ENCODE assay signal across 8 mouse cellular contexts in genomic region chr7:48750164-48750809, GRCm38 (mm10). TPM values are rescaled to one million over a fixed set of nuclear protein-coding genes. Genes with fewer than 3 reads are reported as not detected.
A peak's percentile ranks its signal among the peaks of the same experiment; 100 is the strongest.
DNase-seq lines count a peak whose midpoint lies in the region; ATAC-seq lines count a peak whose summit lies in the region.

No protein-coding gene starts in this region.

- H3K36me3 ChIP-seq in heart, embryonic 12.5 days: no peaks in the 10 kb centered on the region
- H3K36me3 ChIP-seq in hindbrain, embryonic 11.5 days (ENCODE audit: control insufficient read depth, insufficient read depth, low read length): no peaks in the 10 kb centered on the region
- H3K36me3 ChIP-seq in limb, embryonic 13.5 days: no peaks in the 10 kb centered on the region
- H3K36me3 ChIP-seq in midbrain, embryonic 13.5 days: no peaks in the 10 kb centered on the region

- WGBS in heart, embryonic 12.5 days: 64% methylated on average over 8 of the region's 8 CpGs
- WGBS in hindbrain, embryonic 11.5 days: 62% methylated on average over 8 of the region's 8 CpGs
- WGBS in limb, embryonic 13.5 days: 60% methylated on average over 8 of the region's 8 CpGs
- 70% methylated on average over 8 of the region's 8 CpGs for WGBS in midbrain, embryonic 13.5 days

- H3K4me3 ChIP-seq in heart, embryonic 12.5 days: no peak overlapping the region
- no peak overlapping the region for H3K4me3 ChIP-seq in hindbrain, embryonic 11.5 days (ENCODE audit: low read depth, low read length)
- H3K4me3 ChIP-seq in limb, embryonic 13.5 days: peak overlapping the region; percentile 40; the same call in 1 of the 2 replicates
- no peak overlapping the region for H3K4me3 ChIP-seq in midbrain, embryonic 13.5 days (replicated peaks)

- no peak overlapping the region for H3K27ac ChIP-seq in heart, embryonic 12.5 days (ENCODE audit: poor library complexity, severe bottlenecking)
- no peak overlapping the region for H3K27ac ChIP-seq in hindbrain, embryonic 11.5 days (ENCODE audit: low read depth, low read length)
- no peak overlapping the region for H3K27ac ChIP-seq in limb, embryonic 13.5 days
- no peak overlapping the region for H3K27ac ChIP-seq in midbrain, embryonic 13.5 days

- H3K9ac ChIP-seq in heart, embryonic 12.5 days: 0 out of 2 replicates have a peak overlapping the region, but pooled peaks have one; percentile 60
- H3K9ac ChIP-seq in hindbrain, embryonic 11.5 days (ENCODE audit: low read depth, low read length): no peak overlapping the region
- no peak overlapping the region for H3K9ac ChIP-seq in limb, embryonic 13.5 days
- no peak overlapping the region for H3K9ac ChIP-seq in midbrain, embryonic 13.5 days (replicated peaks)

- H3K4me2 ChIP-seq in heart, embryonic 12.5 days: peak overlapping the region; percentile 98
- H3K4me2 ChIP-seq in hindbrain, embryonic 11.5 days (replicated peaks; ENCODE audit: low read depth, low read length): peak overlapping the region; percentile 62; the same call in 1 of the 2 replicates
- H3K4me2 ChIP-seq in limb, embryonic 13.5 days (replicated peaks): peak overlapping the region; percentile 71
- peak overlapping the region; percentile 82; the same call in 1 of the 2 replicates for H3K4me2 ChIP-seq in midbrain, embryonic 13.5 days (replicated peaks)

- peak; percentile 44 for ATAC-seq in heart, embryonic 12.5 days (ENCODE audit: insufficient number of reproducible peaks, low FRiP score)
- ATAC-seq in hindbrain, embryonic 11.5 days (ENCODE audit: low FRiP score): peak; percentile 20
- ATAC-seq in limb, embryonic 13.5 days (ENCODE audit: low FRiP score, low read depth): no peak; the same call in 1 of the 2 replicates
- no peak; the same call in 1 of the 2 replicates for ATAC-seq in midbrain, embryonic 13.5 days

- no peaks in the 10 kb centered on the region for H3K27me3 ChIP-seq in heart, embryonic 12.5 days (replicated peaks)
- H3K27me3 ChIP-seq in hindbrain, embryonic 11.5 days (ENCODE audit: control insufficient read depth, insufficient read depth, low read length): no peaks in the 10 kb centered on the region; the same call in 1 of the 2 replicates
- H3K27me3 ChIP-seq in limb, embryonic 13.5 days: no peaks in the 10 kb centered on the region
- H3K27me3 ChIP-seq in midbrain, embryonic 13.5 days: peaks cover 3% of the 10 kb centered on the region

- no peak for DNase-seq in heart, adult 8-10 months (ENCODE audit: low spot score)
- DNase-seq in adrenal gland, postnatal 25 days: peak; percentile 1
- DNase-seq in hindbrain, embryonic 11.5 days (ENCODE audit: low spot score): no peak
- no peak for DNase-seq in c-Kit-positive CD71-positive TER-119-positive erythroid progenitor cells, embryonic 14.5 days (ENCODE audit: low spot score)
- DNase-seq in gastrocnemius, postnatal 10 days: no peak

- no peaks in the 10 kb centered on the region for H3K9me3 ChIP-seq in heart, embryonic 12.5 days (replicated peaks)
- H3K9me3 ChIP-seq in hindbrain, embryonic 11.5 days (ENCODE audit: control insufficient read depth, low read length): no peaks in the 10 kb centered on the region
- no peaks in the 10 kb centered on the region for H3K9me3 ChIP-seq in limb, embryonic 13.5 days
- H3K9me3 ChIP-seq in midbrain, embryonic 13.5 days: no peaks in the 10 kb centered on the region

- no peaks in the 10 kb centered on the region for H3K4me1 ChIP-seq in heart, embryonic 12.5 days (replicated peaks)
- H3K4me1 ChIP-seq in hindbrain, embryonic 11.5 days (replicated peaks; ENCODE audit: control insufficient read depth, insufficient read depth, low read length): no peaks in the 10 kb centered on the region; the same call in 1 of the 2 replicates
- H3K4me1 ChIP-seq in limb, embryonic 13.5 days: peaks cover 4% of the 10 kb centered on the region; the same call in 1 of the 2 replicates
- H3K4me1 ChIP-seq in midbrain, embryonic 13.5 days (replicated peaks): peaks cover 6% of the 10 kb centered on the region

RNA-seq across cellular contexts. Expression of gene Zdhhc13, which starts 38.5 kb away (rescaled TPM):
- polyA plus RNA-seq in heart, embryonic 12.5 days (2016; fragmentation: Nextera tagmentation; extraction: Ambion mirVana): 36.1 and 41.9 TPM in 2 replicates
- 10 to 100 TPM; 11.2 to 13.8 (median 12.7) TPM for total RNA-seq in heart, adult 8-10 months (2022)
- total RNA-seq in adrenal gland, postnatal 25 days (2021): 8.2 and 9.7 TPM in 2 replicates
- 38.3 and 40.9 TPM in 2 replicates for polyA plus RNA-seq in hindbrain, embryonic 11.5 days (2014; fragmentation: Nextera tagmentation; extraction: Ambion mirVana)
- 28.8 TPM in 2 replicates for polyA plus RNA-seq in limb, embryonic 13.5 days (2015; fragmentation: Nextera tagmentation; extraction: Ambion mirVana)
- polyA plus RNA-seq in midbrain, embryonic 13.5 days (2015; fragmentation: Nextera tagmentation; extraction: Ambion mirVana): 38.5 and 39.8 TPM in 2 replicates
- total RNA-seq in gastrocnemius, postnatal 10 days (2021): 1 to 10 TPM; 5.1 to 5.9 TPM

Comparison
In these comparisons a context has a peak if more than half of its experiments do, and no peak if none do; other contexts are left out.
1. ATAC-seq: peak in heart, embryonic 12.5 days (single experiment) and hindbrain, embryonic 11.5 days (single experiment); none in limb, embryonic 13.5 days (single experiment) and midbrain, embryonic 13.5 days (single experiment).
2. Peak in every context shown above with its lines, with median percentiles within 50 percentile points of each other: H3K4me2 ChIP-seq.